Mouse (Mus musculus) C2C12 (cell line): ENCODE results near the gene Anks1b. TPM values are rescaled to one million over a fixed set of nuclear protein-coding genes. Genes with fewer than 3 reads are reported as not detected.
"Not testable (repeated sequence)": the region's sequence is repeated elsewhere in the genome, so short reads cannot be mapped to it uniquely, and the experiment has no call there.

ENCODE experiments used
- H3K27me3 ChIP-seq: one replicate; pipeline ENCODE4 v1.6.1; 2011; ENCODE audit not compliant: control insufficient read depth, insufficient read depth, insufficient read length
- H3K36me3 ChIP-seq: one replicate; pipeline ENCODE4 v1.6.1; 2011; ENCODE audit not compliant: control insufficient read depth, insufficient read depth
- H3K4me3 ChIP-seq: one replicate; pipeline ENCODE4 v1.5.1; 2011; ENCODE audit warnings: mild to moderate bottlenecking, control low read depth; ENCODE audit not compliant: poor library complexity, insufficient read depth, severe bottlenecking
- H3K79me2 ChIP-seq: one replicate; pipeline ENCODE4 v1.6.1; 2011; ENCODE audit not compliant: control insufficient read depth, insufficient read depth
- H3K79me3 ChIP-seq: one replicate; pipeline ENCODE4 v1.6.1; 2011; ENCODE audit warnings: low read depth, control low read depth
- H3ac ChIP-seq: one replicate; pipeline ENCODE3; 2011; ENCODE audit warnings: low read depth; ENCODE audit not compliant: control insufficient read depth, insufficient read length
- CEBPB ChIP-seq: IDR thresholded peaks from one replicate; pipeline ENCODE4 v1.6.1; 2011; ENCODE audit warnings: low read depth, mild to moderate bottlenecking, control low read depth, moderate library complexity
- CTCF ChIP-seq: IDR thresholded peaks from one replicate; pipeline ENCODE4 v1.5.1; 2011; ENCODE audit not compliant: control insufficient read depth, insufficient read depth, insufficient read length
- FOSL1 ChIP-seq: IDR thresholded peaks from one replicate; pipeline ENCODE4 v1.8.0; 2011; ENCODE audit warnings: mild to moderate bottlenecking, low read length; ENCODE audit not compliant: poor library complexity, insufficient read depth, severe bottlenecking
- MAX ChIP-seq: IDR thresholded peaks from one replicate; pipeline ENCODE4 v1.6.1; 2011; ENCODE audit warnings: mild to moderate bottlenecking, control low read depth
- MYOD1 ChIP-seq: IDR thresholded peaks from one replicate; pipeline ENCODE4 v1.6.1; 2011; ENCODE audit warnings: low read depth; ENCODE audit not compliant: control insufficient read depth, insufficient read length
- MYOG ChIP-seq: IDR thresholded peaks from one replicate; pipeline ENCODE4 v1.6.1; 2011; ENCODE audit not compliant: control insufficient read depth, insufficient read length; ENCODE audit errors: extremely low read depth
- USF1 ChIP-seq: IDR thresholded peaks from one replicate; pipeline ENCODE4 v1.6.1; 2011; ENCODE audit warnings: low read depth, mild to moderate bottlenecking, control low read depth, moderate library complexity
- polyA plus RNA-seq: library from polyadenylated mRNA; unstranded; fragments of >200 nt; fragmentation: generic; extraction: Trizol; gene quantifications from one replicate; pipeline ENCODE4 v1.2.1, GENCODE M21; 2012; ENCODE audit warnings: missing spikeins

Anks1b gene
- polyA plus RNA-seq, 1 experiment: 0.27 TPM

DNA sequence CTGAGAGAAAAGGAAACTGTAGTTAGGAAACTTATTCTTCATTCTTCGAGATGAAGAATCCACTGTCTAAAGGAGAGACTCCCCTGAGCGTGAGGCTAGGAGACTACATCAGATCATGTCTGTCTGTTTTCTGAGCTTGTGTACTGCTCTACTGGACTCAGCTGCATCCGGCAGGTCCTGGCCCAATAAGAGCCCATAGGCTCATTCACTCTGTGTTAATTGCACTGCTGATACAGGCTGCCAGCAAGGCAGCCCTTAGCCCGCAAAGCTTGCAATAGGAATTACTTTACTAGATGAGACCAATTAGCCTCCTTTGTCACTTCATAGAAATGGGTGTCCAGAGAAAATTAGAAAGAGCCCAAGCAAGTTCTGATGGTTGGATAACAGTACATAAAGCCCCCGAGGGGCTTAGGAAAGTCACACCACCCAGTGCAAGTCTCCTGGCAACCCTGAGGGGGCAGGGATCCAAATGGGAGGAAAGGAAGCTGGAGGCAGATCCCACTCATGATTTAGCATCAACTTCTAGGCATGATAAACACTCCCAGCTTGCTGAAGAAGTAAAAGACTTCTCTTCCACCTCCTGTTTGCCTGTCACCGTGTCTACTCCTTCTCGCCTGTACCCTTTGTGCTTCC is 744.5 kb downstream of the Anks1b start:
- Histone ChIP-seq H3ac (no peak overlapping the region), H3K4me3 (no peak overlapping the region), H3K36me3 (no peaks in the 10 kb centered on the region), H3K79me3 (no peaks in the 10 kb centered on the region), H3K79me2 (no peaks in the 10 kb centered on the region), H3K27me3 (no peaks in the 10 kb centered on the region)
- TF ChIP-seq CTCF (no peak), USF1 (no peak), MYOD1 (no peak), CEBPB (no peak), MAX (no peak), FOSL1 (no peak), MYOG (no peak)

DNA sequence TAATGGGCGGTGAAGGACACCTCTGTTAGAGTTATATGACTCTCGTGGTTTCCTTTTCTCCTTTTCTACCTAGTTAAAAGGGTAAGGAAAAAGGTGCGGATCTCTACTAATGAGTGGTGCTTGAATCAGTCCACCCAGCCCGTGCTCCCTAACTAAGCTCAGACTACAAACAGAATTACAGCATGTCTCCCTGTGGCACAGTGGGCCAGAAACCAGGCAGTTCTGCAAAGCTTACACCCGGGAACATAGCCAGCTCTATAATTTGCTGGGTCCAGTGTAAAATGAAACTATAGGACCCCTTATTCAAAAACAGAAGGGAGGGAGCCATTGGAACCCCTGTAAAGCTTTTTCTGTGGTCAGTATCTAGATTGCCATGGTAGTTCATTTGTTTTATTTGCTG is 754.2 kb downstream of the Anks1b start:
- Histone ChIP-seq H3K4me3 (no peak overlapping the region), H3ac (no peak overlapping the region), H3K79me2 (no peaks in the 10 kb centered on the region), H3K36me3 (no peaks in the 10 kb centered on the region), H3K27me3 (peaks cover 3% of the 10 kb centered on the region), H3K79me3 (no peaks in the 10 kb centered on the region)
- TF ChIP-seq MYOD1: no peak
- TF ChIP-seq MYOG: no peak
- TF ChIP-seq MAX: no peak
- TF ChIP-seq FOSL1: no peak
- TF ChIP-seq USF1: no peak
- no peak for TF ChIP-seq CEBPB
- TF ChIP-seq CTCF: no peak

DNA sequence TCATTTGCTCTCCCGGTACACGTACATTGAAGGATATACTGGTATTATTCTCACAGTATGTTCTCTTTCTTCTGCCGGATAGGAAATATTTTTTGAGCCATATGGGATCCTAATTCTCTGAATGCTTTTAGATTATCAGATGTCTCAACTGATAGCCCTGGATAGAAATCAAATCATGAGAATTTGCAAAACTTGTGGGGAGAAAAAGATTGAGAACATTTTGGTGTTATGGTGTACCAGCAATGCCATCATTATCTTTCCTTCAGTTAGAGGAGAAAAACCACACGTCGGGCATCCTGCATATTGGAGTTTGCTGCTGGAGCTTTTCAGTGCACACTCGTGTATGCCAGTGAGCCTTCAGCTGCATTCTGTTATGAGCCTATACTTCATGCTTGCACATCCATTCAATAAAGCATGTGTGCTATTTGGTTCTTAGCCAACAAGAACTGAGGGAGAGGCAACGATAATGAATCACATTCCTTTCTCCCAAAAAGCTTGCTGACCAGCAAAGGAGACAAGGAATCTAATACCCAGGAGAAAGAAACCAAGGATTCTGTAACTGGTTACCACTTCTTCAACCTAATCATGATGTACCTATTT is 756.9 kb downstream of the Anks1b start:
- Histone ChIP-seq H3K79me2 (no peaks in the 10 kb centered on the region), H3K4me3 (no peak overlapping the region), H3ac (no peak overlapping the region), H3K36me3 (no peaks in the 10 kb centered on the region), H3K27me3 (no peaks in the 10 kb centered on the region), H3K79me3 (no peaks in the 10 kb centered on the region)
- TF ChIP-seq CEBPB (no peak), FOSL1 (no peak), CTCF (no peak), MYOG (no peak), USF1 (no peak), MYOD1 (no peak), MAX (no peak)

DNA sequence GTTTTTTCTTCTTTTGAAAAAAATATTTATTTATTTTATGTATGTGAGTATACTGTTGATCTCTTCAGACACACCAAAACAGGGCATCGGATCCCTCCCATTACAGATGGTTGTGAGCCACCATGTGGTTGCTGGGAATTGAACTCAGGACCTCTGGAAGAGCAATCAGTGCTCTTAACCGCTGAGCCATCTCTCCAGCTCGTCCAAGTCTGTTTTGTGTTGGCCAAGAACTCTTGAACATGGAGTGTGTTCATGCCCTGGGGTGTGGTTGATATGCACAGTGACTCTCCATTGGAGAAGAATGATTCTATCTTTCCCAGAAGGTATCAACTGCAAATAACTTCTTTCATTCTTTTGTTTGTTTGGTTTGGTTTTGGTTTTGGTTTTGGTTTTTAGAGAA is 757.5 kb downstream of the Anks1b start:
- H3K36me3 ChIP-seq, H3ac ChIP-seq, H3K4me3 ChIP-seq, H3K79me3 ChIP-seq, H3K27me3 ChIP-seq, H3K79me2 ChIP-seq: not testable (repeated sequence)

DNA sequence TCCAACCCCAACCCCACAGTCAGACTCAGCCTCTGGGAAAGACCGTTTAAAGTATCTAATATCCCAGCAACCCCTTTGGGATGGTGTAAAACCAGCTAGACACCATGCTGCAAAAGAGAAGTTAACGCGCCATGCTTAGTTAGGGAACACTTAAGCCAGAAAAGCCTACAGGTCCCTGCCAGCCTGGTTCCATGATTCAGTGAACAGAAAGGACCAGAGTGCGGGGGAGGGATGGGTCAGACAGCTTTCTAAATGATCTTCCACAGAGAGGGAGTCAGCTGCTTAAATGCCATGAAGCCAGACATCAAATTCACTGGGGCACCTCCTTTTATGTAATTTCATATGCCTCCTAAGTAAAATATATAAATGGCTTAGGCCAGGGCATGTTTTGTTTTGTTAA is 764.0 kb downstream of the Anks1b start:
- Histone ChIP-seq H3K79me2 (no peaks in the 10 kb centered on the region), H3K4me3 (no peak overlapping the region), H3ac (no peak overlapping the region), H3K27me3 (no peaks in the 10 kb centered on the region), H3K36me3 (no peaks in the 10 kb centered on the region), H3K79me3 (no peaks in the 10 kb centered on the region)
- TF ChIP-seq MAX (no peak), CTCF (no peak), MYOG (no peak), USF1 (no peak), FOSL1 (no peak), MYOD1 (no peak)

DNA sequence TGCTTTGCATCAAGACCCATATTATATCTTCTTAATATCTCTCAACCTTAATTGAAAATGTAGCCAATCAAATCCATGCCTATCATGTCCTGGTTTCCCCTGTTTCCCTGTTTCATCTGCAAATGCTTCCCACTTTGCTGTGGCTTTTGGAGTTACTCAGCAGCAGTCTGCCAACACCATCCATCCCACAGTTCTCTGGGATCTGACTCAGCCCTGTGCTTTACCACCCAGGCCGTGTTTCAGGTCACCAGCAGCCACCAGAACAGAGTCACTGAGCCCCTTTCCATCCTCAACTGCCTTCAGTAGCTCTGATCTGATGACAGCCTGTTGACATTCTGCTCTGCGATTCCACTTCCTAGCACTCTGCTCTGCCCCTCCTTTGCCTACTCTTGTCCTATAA is 776.4 kb downstream of the Anks1b start:
- Histone ChIP-seq H3ac (no peak overlapping the region), H3K36me3 (no peaks in the 10 kb centered on the region), H3K4me3 (no peak overlapping the region), H3K27me3 (no peaks in the 10 kb centered on the region), H3K79me3 (no peaks in the 10 kb centered on the region), H3K79me2 (no peaks in the 10 kb centered on the region)
- no peak for TF ChIP-seq MAX
